Mouse (Mus musculus): Measurements from ENCODE around the gene M1ap. TPM values are rescaled to one million over a fixed set of nuclear protein-coding genes. Genes with fewer than 3 reads are reported as not detected.

Gene M1ap
- not detected for polyA plus RNA-seq (2017; shearing (Covaris generic))

DNA sequence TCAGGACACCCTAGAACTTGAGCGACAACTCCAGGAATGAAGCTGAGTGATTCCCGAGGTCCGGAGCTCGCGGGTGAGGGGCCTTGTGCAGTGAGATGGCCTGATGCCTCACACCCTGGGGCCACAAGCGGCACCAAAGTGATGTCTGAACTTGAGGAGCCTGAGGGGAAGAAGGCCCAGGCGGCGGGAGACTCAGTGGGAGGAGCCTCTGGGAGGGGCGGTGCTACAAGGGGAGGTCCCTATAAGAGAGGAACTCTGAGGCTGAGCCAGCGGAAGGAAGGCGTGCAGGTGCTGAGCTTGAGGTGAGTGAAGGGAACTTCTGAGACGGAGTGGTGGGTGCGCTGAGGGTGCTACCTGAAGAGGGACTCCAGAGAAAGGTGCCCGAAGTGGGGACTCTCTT lies at the start of gene M1ap:
Gene M1ap, plus strand, starts transcription at position 252 of the 400 bp plus-strand sequence.

DNA sequence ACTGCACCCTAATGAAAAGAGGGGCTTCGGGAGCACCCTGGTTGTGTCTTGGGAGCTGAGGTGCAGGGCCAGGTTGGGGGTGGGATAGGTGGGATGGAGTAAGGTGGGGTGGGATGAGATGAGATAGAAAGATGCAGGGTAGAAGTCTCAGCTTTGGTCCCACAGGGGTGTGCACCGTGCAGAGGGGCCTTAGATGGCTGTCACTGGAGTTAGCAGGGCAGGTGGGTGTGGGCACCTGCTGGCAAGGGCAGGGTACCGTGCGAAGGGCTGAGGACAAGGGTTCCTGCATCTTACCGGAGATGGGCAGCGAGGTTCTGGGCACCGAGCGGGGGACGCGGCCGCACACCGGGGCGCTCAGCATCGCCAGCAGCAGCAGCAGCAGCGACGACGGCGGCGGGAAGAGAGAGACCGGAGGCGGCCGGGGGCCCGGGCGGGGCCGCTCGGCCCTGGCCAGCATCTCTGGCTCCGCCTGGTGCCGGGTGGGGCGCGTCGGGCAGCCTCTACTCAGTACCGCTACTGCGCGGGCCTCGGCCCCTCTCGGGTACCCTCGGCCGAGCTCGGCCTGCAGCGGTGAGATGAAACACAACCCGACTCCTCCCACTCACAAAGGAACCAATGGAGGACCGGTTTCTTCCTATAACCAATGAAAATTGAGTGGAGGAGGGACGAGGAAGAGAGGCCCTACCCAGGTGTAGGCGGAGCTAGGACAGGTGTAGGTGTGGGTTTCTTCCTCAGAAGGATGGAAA lies 7.4 kb upstream of the M1ap start, which contains the start of gene Sema4f:
Gene Sema4f, minus strand, starts transcription at position 603 of the 746 bp plus-strand sequence.

DNA sequence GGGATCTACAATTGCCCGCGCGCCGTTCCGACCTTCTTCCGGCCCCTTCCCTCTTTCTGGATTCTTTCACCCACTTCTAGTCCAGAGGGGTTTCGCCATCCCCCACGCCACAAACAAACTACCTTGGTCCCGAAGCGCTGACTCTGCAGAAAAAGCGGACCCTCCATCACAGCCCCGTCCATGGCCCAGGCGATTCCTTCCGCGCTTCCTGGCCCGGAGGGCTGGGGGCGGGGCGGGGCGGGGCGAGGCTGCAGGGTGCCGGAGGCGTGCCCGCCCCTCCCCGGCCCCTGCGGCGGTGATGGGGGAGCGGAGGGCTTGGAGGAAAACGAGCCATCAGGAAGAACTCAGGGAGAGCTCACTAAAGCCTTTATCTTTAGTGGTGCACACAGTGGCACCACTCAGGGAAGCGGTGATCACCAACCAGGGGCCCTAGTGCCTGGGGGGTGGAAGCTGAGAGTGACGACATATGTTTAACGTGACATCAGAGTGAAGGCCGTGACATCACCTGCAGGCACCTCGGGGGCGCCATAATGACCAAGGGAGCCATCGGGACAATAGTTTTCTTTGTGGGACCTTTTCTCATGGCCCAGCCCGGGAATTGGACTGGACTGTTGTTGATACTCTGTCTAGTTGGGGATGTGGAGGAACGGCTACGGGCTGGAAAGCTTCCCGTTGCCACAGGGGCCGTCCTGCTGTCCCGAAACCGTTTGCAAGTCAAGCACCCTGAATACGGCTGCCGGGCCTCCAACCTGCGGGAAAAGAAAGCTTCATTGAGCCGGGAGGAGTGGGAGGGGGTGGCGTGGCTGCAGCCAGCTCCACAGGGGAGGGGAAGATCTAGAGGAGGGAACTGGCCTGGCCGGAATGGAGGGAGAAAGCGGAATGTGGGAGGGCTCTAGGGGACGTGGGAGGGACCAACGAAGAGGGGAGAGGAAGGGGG lies 86.8 kb downstream of the M1ap start, which contains the start of the genes Dok1 and Loxl3:
Gene Dok1, minus strand, starts transcription at position 223 of the 937 bp plus-strand sequence.
Gene Loxl3, plus strand, starts transcription at position 925 of the 937 bp plus-strand sequence.

DNA sequence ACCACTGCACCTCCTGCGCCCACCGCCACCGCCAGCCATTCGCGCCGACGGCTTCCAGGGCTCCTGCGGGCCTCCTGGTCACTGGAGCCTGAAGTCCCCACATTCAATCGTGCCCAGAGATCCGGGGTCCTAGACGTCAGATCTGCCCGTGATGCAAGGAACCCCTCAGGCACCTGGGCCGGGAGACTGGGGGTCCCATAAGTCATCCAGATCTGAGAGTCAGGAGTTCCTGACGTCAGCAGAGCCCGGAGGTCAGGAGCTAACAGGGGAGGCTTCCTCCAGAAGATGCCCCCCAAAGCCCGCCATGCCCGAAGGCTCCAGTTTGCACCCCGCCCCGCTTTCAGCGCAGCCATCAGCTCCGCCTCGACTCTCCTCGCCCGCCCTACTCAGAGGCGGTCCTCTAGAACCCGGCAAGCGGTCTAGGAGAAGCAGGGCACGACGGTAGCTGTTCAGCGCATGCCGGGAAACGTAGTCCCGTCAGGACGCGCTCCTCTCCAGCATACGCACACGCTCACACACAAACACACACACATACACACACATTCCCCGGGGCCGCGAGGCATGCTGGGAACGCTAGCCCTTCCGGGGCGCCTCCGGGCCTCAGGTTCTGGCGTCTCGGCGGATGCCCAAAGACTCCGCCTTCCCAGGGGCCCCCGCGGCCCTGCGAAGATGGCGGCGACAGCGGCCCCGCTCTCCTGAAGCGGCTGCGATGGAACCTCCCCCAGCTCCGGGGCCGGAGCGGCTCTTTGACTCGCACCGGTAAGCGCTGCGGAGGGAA lies 107.6 kb downstream of the M1ap start, which contains the start of gene Aup1:
Gene Aup1, plus strand, starts transcription at position 448 of the 778 bp plus-strand sequence.

DNA sequence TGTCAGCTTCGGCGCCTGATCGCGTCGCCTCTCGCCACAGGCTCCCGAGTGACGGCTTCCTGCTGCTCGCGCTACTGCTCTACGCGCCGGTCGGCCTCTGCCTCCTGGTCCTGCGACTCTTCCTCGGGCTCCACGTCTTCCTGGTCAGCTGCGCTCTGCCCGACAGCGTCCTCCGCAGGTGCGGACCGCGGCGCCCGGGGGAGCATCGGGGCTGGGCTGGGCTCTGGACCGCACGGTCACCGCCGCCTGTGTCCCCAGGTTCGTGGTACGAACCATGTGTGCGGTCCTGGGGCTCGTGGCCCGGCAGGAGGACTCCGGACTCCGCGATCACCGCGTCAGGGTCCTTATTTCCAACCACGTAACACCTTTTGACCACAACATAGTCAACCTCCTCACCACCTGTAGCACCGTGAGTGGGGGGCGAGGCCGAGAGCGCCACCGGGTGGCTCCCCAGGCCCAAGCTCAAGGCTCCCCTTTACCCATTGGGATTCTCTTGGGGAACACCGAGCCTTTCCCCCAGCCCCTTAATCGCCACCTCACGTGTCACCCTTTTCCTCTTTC lies 108.2 kb downstream of the M1ap start, which contains the start of gene Htra2:
Gene Htra2, minus strand, starts transcription at position 403 of the 561 bp plus-strand sequence.

DNA sequence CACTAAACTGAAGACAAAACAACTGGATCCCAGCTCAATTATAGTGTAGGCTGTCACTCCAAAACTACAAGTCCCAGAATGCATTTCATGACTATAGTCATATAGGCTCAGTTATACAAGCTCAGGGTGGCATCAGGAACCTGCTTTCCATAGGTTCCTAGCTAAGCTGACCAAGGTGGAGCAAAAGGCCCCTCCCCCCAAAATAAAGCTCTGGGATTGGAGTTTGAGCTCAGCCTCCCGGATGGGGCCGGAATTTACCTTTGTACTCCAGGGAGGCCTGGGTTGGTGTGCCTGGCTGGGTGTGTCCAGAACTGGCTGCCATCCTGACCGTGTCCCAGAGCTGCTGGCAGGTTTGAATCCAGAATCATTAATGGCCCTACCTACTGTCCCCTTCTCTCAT lies 111.1 kb downstream of the M1ap start, which contains the start of gene Dqx1:
Gene Dqx1, plus strand, starts transcription at position 55 of the 400 bp plus-strand sequence.

DNA sequence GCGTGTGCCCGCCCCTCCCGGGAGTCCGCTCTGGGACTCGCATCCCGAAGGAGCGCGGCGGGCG lies 123.4 kb downstream of the M1ap start, which contains the start of gene Tlx2:
Gene Tlx2, minus strand, starts transcription at position 47 of the 64 bp plus-strand sequence.

DNA sequence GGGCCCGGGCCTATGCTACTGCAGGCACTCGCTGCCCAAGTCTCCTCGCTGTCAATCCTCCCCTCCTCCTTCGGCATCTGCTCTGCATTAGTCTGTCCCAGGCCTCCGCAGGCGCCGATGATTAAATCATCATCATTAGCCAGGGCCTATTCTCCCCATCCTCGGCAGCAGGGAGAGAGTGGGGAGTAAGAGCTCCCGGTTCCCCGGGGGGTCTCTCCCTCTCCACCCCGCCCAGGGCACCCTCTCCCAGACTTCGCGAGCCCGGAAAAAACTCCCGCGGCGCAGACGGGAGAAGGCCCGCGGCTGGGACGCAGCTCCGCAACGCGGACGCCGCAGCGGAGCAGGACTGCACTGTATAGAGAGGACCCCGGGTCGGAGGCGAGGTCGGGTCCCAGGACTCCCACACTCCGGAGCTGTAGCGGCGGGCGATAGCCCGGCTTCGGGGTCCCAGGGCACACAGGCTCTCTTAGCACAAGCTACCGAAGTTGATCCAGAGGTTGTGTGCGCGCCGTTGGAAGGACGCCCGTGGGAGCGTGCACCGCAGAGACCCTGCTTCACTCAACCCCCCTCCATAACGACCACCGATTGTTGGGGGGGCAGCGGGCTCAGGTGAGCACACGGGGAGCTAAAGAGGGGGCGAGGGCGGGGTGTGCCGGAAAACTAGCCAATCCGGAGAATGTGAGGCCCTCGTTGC lies 131.1 kb downstream of the M1ap start, which contains the start of gene Pcgf1:
Gene Pcgf1, plus strand, starts transcription at position 240 of the 694 bp plus-strand sequence.

Other genes with a start within 250 kb of the M1ap start
- 242 TPM for gene Pole4, start 241.5 kb upstream of the M1ap start, polyA plus RNA-seq (2017; shearing (Covaris generic))
- gene Hk2, start 172.4 kb upstream of the M1ap start, polyA plus RNA-seq (2017; shearing (Covaris generic)), result 15.2 TPM
- 17.5 TPM for gene Sema4f, start 7.1 kb upstream of the M1ap start, polyA plus RNA-seq (2017; shearing (Covaris generic))
- 12.8 TPM for gene Dok1, start 86.6 kb downstream of the M1ap start, polyA plus RNA-seq (2017; shearing (Covaris generic))
- gene Loxl3, start 87.3 kb downstream of the M1ap start, polyA plus RNA-seq (2017; shearing (Covaris generic)), result 0.30 TPM
- 495 TPM for gene Aup1, start 107.6 kb downstream of the M1ap start, polyA plus RNA-seq (2017; shearing (Covaris generic))
- 35.1 TPM for gene Htra2, start 108.4 kb downstream of the M1ap start, polyA plus RNA-seq (2017; shearing (Covaris generic))
- gene Dqx1, start 110.9 kb downstream of the M1ap start, polyA plus RNA-seq (2017; shearing (Covaris generic)), result 1.3 TPM
- gene Tlx2, start 123.4 kb downstream of the M1ap start, polyA plus RNA-seq (2017; shearing (Covaris generic)), result not detected
- gene Pcgf1, start 131.0 kb downstream of the M1ap start, polyA plus RNA-seq (2017; shearing (Covaris generic)), result 21.1 TPM
- not detected for gene Lbx2, start 139.5 kb downstream of the M1ap start, polyA plus RNA-seq (2017; shearing (Covaris generic))
- 2.2 TPM for gene Ccdc142, start 154.7 kb downstream of the M1ap start, polyA plus RNA-seq (2017; shearing (Covaris generic))
- 6.5 TPM for gene Gm42688, start 154.7 kb downstream of the M1ap start, polyA plus RNA-seq (2017; shearing (Covaris generic))
- gene Mrpl53, start 162.1 kb downstream of the M1ap start, polyA plus RNA-seq (2017; shearing (Covaris generic)), result 30.5 TPM
- gene Mogs, start 168.6 kb downstream of the M1ap start, polyA plus RNA-seq (2017; shearing (Covaris generic)), result 66.0 TPM
- 61.8 TPM for gene Wbp1, start 174.7 kb downstream of the M1ap start, polyA plus RNA-seq (2017; shearing (Covaris generic))
- gene Ino80b, start 178.5 kb downstream of the M1ap start, polyA plus RNA-seq (2017; shearing (Covaris generic)), result 31.8 TPM
- 0.94 TPM for gene Rtkn, start 188.6 kb downstream of the M1ap start, polyA plus RNA-seq (2017; shearing (Covaris generic))
- gene Wdr54, start 209.5 kb downstream of the M1ap start, polyA plus RNA-seq (2017; shearing (Covaris generic)), result 1.3 TPM
- gene 1700003E16Rik, start 209.5 kb downstream of the M1ap start, polyA plus RNA-seq (2017; shearing (Covaris generic)), result not detected
- gene Dctn1, start 219.0 kb downstream of the M1ap start, polyA plus RNA-seq (2017; shearing (Covaris generic)), result 63.3 TPM